Mouse (Mus musculus) thymus, adult 2 months (tissue): ENCODE measurements around the gene Sbk2. TPM values are rescaled to one million over a fixed set of nuclear protein-coding genes. Genes with fewer than 3 reads are reported as not detected.
"Not testable (repeated sequence)": the region's sequence is repeated elsewhere in the genome, so short reads cannot be mapped to it uniquely, and the experiment has no call there.

Experiments used
- DNase-seq: peaks from one replicate; pipeline ENCODE4 v3.0.0; 2021
- H3K27ac ChIP-seq: fragments of 200-500 bp; 2 replicates; pipeline ENCODE4 v1.5.1; 2012; ENCODE audit warnings: low read length, control low read depth; ENCODE audit not compliant: control insufficient read depth, insufficient read depth
- H3K27me3 ChIP-seq: fragments of 200-500 bp; 2 replicates; pipeline ENCODE4 v1.6.1; 2012; ENCODE audit warnings: mild to moderate bottlenecking, low read length, moderate library complexity, mixed read lengths; ENCODE audit not compliant: control insufficient read depth, insufficient read depth
- H3K36me3 ChIP-seq: fragments of 200-500 bp; 2 replicates; pipeline ENCODE4 v1.6.1; 2012; ENCODE audit warnings: mild to moderate bottlenecking, low read length, moderate library complexity; ENCODE audit not compliant: control insufficient read depth, insufficient read depth
- H3K4me1 ChIP-seq: fragments of 200-500 bp; replicated peaks from 2 replicates; pipeline ENCODE4 v1.6.1; 2012; ENCODE audit warnings: low read length; ENCODE audit not compliant: control insufficient read depth, insufficient read depth
- H3K4me3 ChIP-seq: fragments of 200-500 bp; 2 replicates; pipeline ENCODE4 v1.5.1; 2012; ENCODE audit warnings: mild to moderate bottlenecking, low read length, control low read depth, moderate library complexity; ENCODE audit not compliant: control insufficient read depth, insufficient read depth
- CTCF ChIP-seq: fragments of 200-500 bp; IDR thresholded peaks from 2 replicates; pipeline ENCODE4 v1.5.1; 2012; ENCODE audit warnings: mild to moderate bottlenecking, control low read depth, low read length, moderate library complexity, borderline replicate concordance; ENCODE audit not compliant: control insufficient read depth, poor library complexity, insufficient read depth; ENCODE audit errors: extremely low read depth
- POLR2A ChIP-seq: fragments of 200-500 bp; IDR thresholded peaks from 2 replicates; pipeline ENCODE4 v1.6.1; 2012; ENCODE audit warnings: mild to moderate bottlenecking, low read length, control low read depth, moderate library complexity; ENCODE audit not compliant: control insufficient read depth, poor library complexity, insufficient read depth; ENCODE audit errors: extremely low read depth
- WGBS: fragments of 180-500 bp; shearing (Covaris S2); methylation state at CpG from one replicate; pipeline ENCODE4 v1.1.7; 2018; 5-methylcytosine and 5-hydroxymethylcytosine counted together
- polyA plus RNA-seq: library from polyadenylated mRNA; depleted of rRNA; stranded (reverse); fragments of >200 nt; gene quantifications from 2 replicates; pipeline ENCODE4 v1.2.3, GENCODE M21; 2012; rRNA removed

Sbk2 gene
- 1.5 and 5.4 TPM in 2 replicates for polyA plus RNA-seq

DNA sequence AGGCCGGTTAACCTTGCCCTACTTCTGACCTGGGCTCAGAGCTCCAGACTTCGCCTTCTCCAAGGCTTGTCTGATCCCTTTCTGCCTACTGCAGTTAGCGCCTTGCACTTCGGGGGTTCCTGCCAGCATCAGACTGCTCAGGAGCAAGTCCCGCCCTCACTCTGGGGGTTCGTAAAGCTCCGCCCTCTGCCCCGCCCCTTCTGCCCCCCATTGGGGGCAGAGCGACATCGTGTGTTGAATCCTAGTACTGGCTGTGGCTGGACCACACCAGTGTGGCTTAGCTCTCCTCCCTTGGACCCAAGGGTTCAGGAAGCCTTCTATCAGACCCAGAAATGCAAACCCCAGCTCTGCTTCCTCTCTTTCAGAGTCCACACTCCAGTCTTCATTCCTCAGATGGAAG is at the start of gene Sbk2:
Gene Sbk2 (minus strand): TSS at position 135 of the 400 bp plus-strand sequence.
- Histone ChIP-seq H3K4me3 (no peak within 1 kb of the TSS), H3K4me1 (peaks cover 4% of the 10 kb centered on the region; the same call in 1 of the 2 replicates), H3K27ac (no peak within 1 kb of the TSS)

DNA sequence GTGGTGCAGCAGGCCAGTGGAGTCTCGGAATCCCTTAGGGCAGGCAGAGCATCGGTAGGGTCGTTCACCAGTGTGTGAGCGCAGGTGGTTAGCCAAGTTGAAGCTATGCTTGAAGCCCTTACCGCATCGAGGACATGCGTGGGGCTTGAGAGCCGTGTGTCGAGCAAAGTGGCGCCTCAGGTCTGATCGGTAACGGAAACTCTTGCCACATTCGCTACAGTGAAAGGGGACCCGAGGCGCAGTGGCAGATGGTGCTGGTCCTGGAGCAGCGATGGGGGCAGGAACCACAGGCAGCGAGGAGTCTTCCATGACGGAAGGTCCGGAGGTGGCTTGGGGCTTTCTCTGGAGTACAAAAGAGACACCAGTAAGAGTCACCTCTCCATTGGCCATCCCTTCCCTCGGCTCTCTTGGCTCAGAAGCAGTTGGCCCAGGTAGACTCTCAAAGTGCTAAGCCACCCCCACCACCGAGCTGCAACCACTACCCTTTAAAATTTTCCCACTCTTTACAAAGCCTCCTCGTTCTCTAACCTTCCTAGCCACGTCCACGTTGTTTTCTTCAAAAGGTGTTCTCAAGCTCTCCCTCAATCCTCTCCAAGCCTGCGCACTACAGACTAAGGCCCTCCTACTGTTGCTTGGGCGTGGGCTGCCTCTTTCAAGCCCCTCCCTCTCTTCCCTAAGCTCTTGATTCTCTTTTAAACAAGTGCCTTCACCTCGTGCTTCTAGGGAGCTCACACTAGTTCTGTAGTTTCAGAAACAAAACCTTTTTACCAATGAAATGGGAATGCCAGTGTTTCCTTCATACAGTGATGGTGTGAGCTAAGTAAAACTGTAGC is 48.7 kb upstream of the Sbk2 start:
- H3K36me3 ChIP-seq: peaks cover 47% of the 10 kb centered on the region
- H3K27me3 ChIP-seq: no peaks in the 10 kb centered on the region; the same call in 1 of the 2 replicates
- H3K4me1 ChIP-seq: no peaks in the 10 kb centered on the region
- no peak for DNase-seq
- no peak overlapping the region for H3K4me3 ChIP-seq
- H3K27ac ChIP-seq: no peak overlapping the region
- TF ChIP-seq POLR2A (no peak), CTCF (no peak)
- 86% methylated on average over 27 of the region's 27 CpGs for WGBS

More for the DNA sequence above, at the start of gene Sbk2:
- DNase-seq: peak; percentile 86
- Histone ChIP-seq H3K36me3 (no peaks in the 10 kb centered on the region), H3K27me3 (no peaks in the 10 kb centered on the region)
- WGBS: 3% methylated on average over 10 of the region's 10 CpGs
- TF ChIP-seq POLR2A: no peak
- peak; percentile 69; the same call in 1 of the 2 replicates for TF ChIP-seq CTCF

DNA sequence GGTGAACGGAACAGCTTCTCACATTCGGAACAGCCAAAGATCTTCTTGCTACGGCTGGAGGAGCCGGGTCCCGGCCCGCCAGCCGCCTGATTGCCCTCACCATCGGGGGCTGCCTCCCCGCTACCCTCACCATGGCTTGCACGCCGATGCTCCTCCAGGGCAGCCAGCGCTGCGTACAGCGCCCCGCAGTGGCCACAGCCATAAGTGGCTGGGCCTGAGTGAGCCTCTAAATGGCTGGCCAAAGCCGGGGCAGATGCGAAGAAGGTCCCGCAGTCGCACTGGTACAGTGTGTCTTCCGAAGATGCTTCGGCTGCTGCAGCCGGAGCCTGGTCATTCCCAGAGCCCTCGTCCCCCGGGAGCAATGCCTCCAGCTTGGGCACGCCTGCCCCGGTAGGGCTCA is 44.0 kb upstream of the Sbk2 start:
- Histone ChIP-seq H3K4me3 (no peak overlapping the region), H3K4me1 (no peaks in the 10 kb centered on the region), H3K27ac (no peak overlapping the region), H3K27me3 (no peaks in the 10 kb centered on the region; the same call in 1 of the 2 replicates), H3K36me3 (peaks cover 56% of the 10 kb centered on the region)
- 97% methylated on average over 26 of the region's 26 CpGs for WGBS
- TF ChIP-seq POLR2A (no peak), CTCF (no peak)
- DNase-seq: no peak

DNA sequence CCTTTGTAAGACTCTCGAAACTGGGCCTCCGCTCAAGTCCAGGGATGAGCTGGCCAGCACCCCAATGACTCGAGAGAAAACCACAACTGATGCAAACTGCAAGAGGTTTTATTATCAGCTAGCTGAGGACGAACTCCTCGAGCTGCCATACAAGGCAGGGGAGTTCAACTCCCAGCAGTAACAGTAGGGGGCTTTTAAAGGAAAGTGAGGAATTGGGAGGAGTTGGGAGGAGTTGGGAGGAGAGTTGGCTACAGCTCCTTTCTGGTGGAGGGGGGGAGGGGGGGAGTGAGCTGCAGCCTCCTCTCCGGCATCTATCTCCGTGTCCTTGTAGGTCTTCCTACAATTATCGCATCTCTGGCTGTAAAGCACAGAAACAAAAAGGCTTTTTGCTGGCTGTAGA is 38.7 kb upstream of the Sbk2 start:
- H3K36me3 ChIP-seq, H3K27ac ChIP-seq, H3K4me1 ChIP-seq, H3K4me3 ChIP-seq, DNase-seq, H3K27me3 ChIP-seq: not testable (repeated sequence)
- 92% methylated on average over 8 of the region's 8 CpGs for WGBS

DNA sequence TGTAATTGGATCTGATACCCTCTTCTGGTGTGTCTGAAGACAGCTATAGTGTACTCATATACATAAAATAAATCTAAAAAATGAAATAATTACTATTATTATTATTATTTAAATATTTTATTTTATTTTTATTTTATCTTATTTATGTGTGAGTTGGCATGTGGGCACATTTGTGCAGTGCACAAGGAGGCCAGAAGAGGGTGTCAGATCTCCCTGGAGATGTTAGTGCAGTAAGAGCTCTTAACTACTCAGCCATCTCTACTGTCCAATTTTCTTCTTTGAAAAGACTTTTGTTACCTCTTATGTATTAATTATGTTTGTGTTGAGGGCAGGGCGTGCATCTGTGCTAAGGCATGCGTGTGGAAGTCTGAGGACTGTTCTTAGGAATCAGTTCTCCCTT is 35.7 kb upstream of the Sbk2 start:
- DNase-seq: peak; percentile 48
- Histone ChIP-seq H3K27me3 (no peaks in the 10 kb centered on the region), H3K4me3 (no peak overlapping the region), H3K4me1 (peaks cover 14% of the 10 kb centered on the region), H3K36me3 (no peaks in the 10 kb centered on the region), H3K27ac (no peak overlapping the region)
- 71% methylated on average over 2 of the region's 2 CpGs for WGBS
- no peak for TF ChIP-seq CTCF
- no peak for TF ChIP-seq POLR2A

DNA sequence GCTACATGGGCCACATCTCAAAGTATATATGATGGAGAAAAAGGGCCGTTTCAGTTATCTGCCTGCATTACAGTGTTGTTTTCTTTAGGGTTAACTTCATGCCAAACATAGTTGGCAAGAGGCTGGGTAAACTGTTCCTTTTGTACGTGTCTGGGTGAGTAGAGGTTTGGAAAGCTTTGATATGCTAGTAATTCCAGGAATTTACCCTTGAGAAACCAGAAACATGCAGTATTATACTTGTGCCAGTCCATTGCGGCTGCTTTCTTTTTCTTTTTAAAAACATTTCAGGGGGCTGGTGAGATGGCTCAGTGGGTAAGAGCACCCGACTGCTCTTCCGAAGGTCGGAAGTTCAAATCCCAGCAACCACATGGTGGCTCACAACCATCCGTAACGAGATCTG is 32.7 kb upstream of the Sbk2 start:
- TF ChIP-seq CTCF (no peak), POLR2A (no peak)
- WGBS: 85% methylated on average over 8 of the region's 8 CpGs
- H3K27ac ChIP-seq: no peak overlapping the region
- H3K4me3 ChIP-seq: no peak overlapping the region
- no peak for DNase-seq
- no peaks in the 10 kb centered on the region for H3K36me3 ChIP-seq
- peaks cover 18% of the 10 kb centered on the region for H3K4me1 ChIP-seq
- H3K27me3 ChIP-seq: no peaks in the 10 kb centered on the region
